Mouse (Mus musculus) B cell, adult (primary cell): ENCODE measurements around the gene Rps4x. TPM values are rescaled to one million over a fixed set of nuclear protein-coding genes. Genes with fewer than 3 reads are reported as not detected.

Experiments
- total RNA-seq: library from RNA; stranded (reverse); gene quantifications from 4 replicates; pipeline ENCODE4 v1.2.4, GENCODE M21; 2023; ENCODE audit not compliant: inconsistent age

Gene Rps4x
- 2,270 to 2,451 TPM (median 2,344 TPM) in 4 replicates for total RNA-seq

GRCm38 (mm10) chrX:102188712-102189497 is at the start of gene Rps4x:
Gene Rps4x (minus strand): TSS chrX:102189394.

DNA sequence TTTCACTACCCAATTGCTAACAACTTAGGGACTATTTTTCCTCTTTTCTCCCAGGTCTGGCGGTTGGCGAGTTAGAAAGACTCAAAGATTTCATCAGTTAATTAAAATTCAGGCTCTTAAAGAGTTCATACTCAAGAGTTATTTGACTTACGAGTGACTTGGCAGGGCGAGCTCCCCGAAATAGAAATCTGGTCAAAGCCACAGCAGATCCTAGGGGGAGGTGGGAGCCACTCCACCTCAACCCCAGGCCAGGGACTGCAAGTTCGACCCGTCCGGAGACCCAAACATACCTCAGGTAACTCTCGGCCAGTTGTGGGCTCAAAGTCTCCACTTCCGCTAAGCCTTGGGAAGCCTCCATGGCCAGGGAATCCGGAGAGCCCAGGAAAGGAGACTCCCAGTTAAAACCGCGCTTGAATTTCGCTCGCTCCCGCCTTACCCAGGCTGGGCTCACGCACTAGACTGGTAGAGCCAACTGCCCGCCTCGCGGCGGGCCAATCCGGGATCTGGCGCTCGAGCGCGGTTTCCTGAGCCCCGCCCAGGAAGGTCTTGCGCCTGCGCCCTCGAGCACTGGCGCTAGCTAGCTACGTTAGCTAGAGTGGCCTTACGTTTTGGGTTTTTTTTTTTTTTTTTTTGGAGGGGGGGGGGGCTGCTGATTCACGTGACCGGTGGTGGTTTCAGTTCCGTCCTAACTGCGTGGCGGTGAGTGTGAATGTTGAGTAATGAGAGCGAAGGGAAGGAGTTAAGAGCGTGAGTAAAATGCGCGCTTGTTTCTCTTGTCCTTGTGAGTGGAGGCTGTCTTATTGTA is 32.4 kb downstream of the Rps4x start, which contains the start of gene Ercc6l:
TSS of gene Ercc6l (minus strand) at position 474 of the 805 bp plus-strand sequence.

Other genes with a start within 250 kb of the Rps4x start
- 0.69 to 1.3 TPM (median 1.2 TPM) in 4 replicates for gene Rtl5, start 118.1 kb downstream of the Rps4x start, total RNA-seq
- 8.4 to 29.3 TPM (median 19.0 TPM) in 4 replicates for gene Pin4, start 69.9 kb downstream of the Rps4x start, total RNA-seq
- gene Ercc6l, start 32.3 kb downstream of the Rps4x start, total RNA-seq, result 4.3 to 4.6 TPM (median 4.4 TPM) in 4 replicates
- gene Cited1, start 62.8 kb upstream of the Rps4x start, total RNA-seq, result not detected in 4 replicates